Mouse (Mus musculus) kidney, postnatal 0 days (tissue): ENCODE measurements around the gene Slc34a1. TPM values are rescaled to one million over a fixed set of nuclear protein-coding genes. Genes with fewer than 3 reads are reported as not detected.

Experiments
- ATAC-seq: fragments of 200-750 bp; cut with Nextera tagmentation; replicated peaks from 2 replicates; pipeline ENCODE4 v1.8.0; 2017; ENCODE audit warnings: low read depth, moderate number of reproducible peaks, moderate TSS enrichment, moderate library complexity; ENCODE audit not compliant: low FRiP score
- DNase-seq: peaks from one replicate; pipeline ENCODE4 v3.0.0-alpha.2; 2016; ENCODE audit warnings: low spot score
- H3K27ac ChIP-seq: fragments of 300-500 bp; sonication (generic); 2 replicates; pipeline ENCODE4 v1.5.1; 2014; ENCODE audit warnings: mild to moderate bottlenecking
- H3K27me3 ChIP-seq: fragments of 300-500 bp; sonication (generic); 2 replicates; pipeline ENCODE4 v1.6.1; 2014; ENCODE audit warnings: low read length, mixed read lengths; ENCODE audit not compliant: insufficient read depth
- H3K36me3 ChIP-seq: fragments of 300-500 bp; sonication (generic); 2 replicates; pipeline ENCODE4 v1.6.1; 2014; ENCODE audit warnings: low read length, mixed read lengths; ENCODE audit not compliant: insufficient read depth
- H3K4me1 ChIP-seq: fragments of 300-500 bp; sonication (generic); replicated peaks from 2 replicates; pipeline ENCODE4 v1.6.1; 2014; ENCODE audit warnings: antibody characterized with exemption, low read length, mixed read lengths; ENCODE audit not compliant: insufficient read depth
- H3K4me2 ChIP-seq: fragments of 300-500 bp; sonication (generic); 2 replicates; pipeline ENCODE4 v1.6.1; 2014; ENCODE audit warnings: mild to moderate bottlenecking, low read length, moderate library complexity, mixed read lengths
- H3K4me3 ChIP-seq: fragments of 300-500 bp; sonication (generic); replicated peaks from 2 replicates; pipeline ENCODE4 v1.5.1; 2014; ENCODE audit warnings: low read depth, low read length
- H3K9ac ChIP-seq: fragments of 300-500 bp; sonication (generic); 2 replicates; pipeline ENCODE4 v1.6.1; 2014; ENCODE audit warnings: low read depth, low read length
- H3K9me3 ChIP-seq: fragments of 300-500 bp; sonication (generic); replicated peaks from 2 replicates; pipeline ENCODE4 v1.6.1; 2016; ENCODE audit warnings: low read length, inconsistent platforms, mixed read lengths
- CTCF ChIP-seq: IDR thresholded peaks from 2 replicates; pipeline ENCODE4 v1.5.1; 2016; ENCODE audit warnings: antibody characterized with exemption, low read depth, mild to moderate bottlenecking, moderate library complexity
- WGBS: fragments of 180-500 bp; shearing (Covaris S2); extraction: QIAGEN DNeasy Blood & Tissue Kit; methylation state at CpG from one replicate; pipeline ENCODE4 v1.1.7; 2014; 5-methylcytosine and 5-hydroxymethylcytosine counted together
- polyA plus RNA-seq: library from polyadenylated mRNA; unstranded; fragments of >200 nt; fragmentation: Nextera tagmentation; extraction: Ambion mirVana; gene quantifications from 2 replicates; pipeline ENCODE4 v1.2.1, GENCODE M21; 2015

The Slc34a1 gene
- polyA plus RNA-seq, 1 experiment from 2014 or later = 344 TPM

GRCm38 (mm10) chr13:55450511-55450980 is 52.6 kb downstream of the Slc34a1 start:
- H3K9ac ChIP-seq = no peak overlapping the region
- no peak overlapping the region for H3K4me3 ChIP-seq
- no peaks in the 10 kb centered on the region for H3K27me3 ChIP-seq
- 88% methylated on average over 11 of the region's 11 CpGs for WGBS
- ATAC-seq (no peak), DNase-seq (no peak)
- H3K9me3 ChIP-seq = no peaks in the 10 kb centered on the region
- peaks cover 44% of the 10 kb centered on the region for H3K36me3 ChIP-seq
- H3K27ac ChIP-seq = no peak overlapping the region
- H3K4me2 ChIP-seq = no peak overlapping the region
- no peak for TF ChIP-seq CTCF
- H3K4me1 ChIP-seq = peaks cover 9% of the 10 kb centered on the region

GRCm38 (mm10) chr13:55451296-55451695 is 53.3 kb downstream of the Slc34a1 start:
- peaks cover 49% of the 10 kb centered on the region for H3K36me3 ChIP-seq
- TF ChIP-seq CTCF = no peak
- no peak overlapping the region for H3K4me2 ChIP-seq
- no peaks in the 10 kb centered on the region for H3K9me3 ChIP-seq
- H3K4me3 ChIP-seq = no peak overlapping the region
- peaks cover 4% of the 10 kb centered on the region for H3K4me1 ChIP-seq
- no peak for DNase-seq
- WGBS = 90% methylated on average over 10 of the region's 10 CpGs
- no peak overlapping the region for H3K27ac ChIP-seq
- no peak for ATAC-seq
- no peaks in the 10 kb centered on the region for H3K27me3 ChIP-seq
- no peak overlapping the region for H3K9ac ChIP-seq

GRCm38 (mm10) chr13:55451785-55452549 is 54.0 kb downstream of the Slc34a1 start:
- Histone ChIP-seq H3K4me2 (no peak overlapping the region), H3K4me3 (no peak overlapping the region), H3K9me3 (no peaks in the 10 kb centered on the region), H3K9ac (no peak overlapping the region), H3K36me3 (peaks cover 52% of the 10 kb centered on the region), H3K27ac (no peak overlapping the region), H3K27me3 (no peaks in the 10 kb centered on the region), H3K4me1 (no peaks in the 10 kb centered on the region)
- DNase-seq = no peak
- TF ChIP-seq CTCF = no peak
- 90% methylated on average over 16 of the region's 16 CpGs for WGBS
- no peak for ATAC-seq

GRCm38 (mm10) chr13:55462965-55463364 is 65.0 kb downstream of the Slc34a1 start:
- Histone ChIP-seq H3K9me3 (no peaks in the 10 kb centered on the region), H3K4me3 (no peak overlapping the region), H3K4me2 (no peak overlapping the region), H3K36me3 (peaks cover 26% of the 10 kb centered on the region), H3K4me1 (peaks cover 12% of the 10 kb centered on the region; the same call in 1 of the 2 replicates), H3K27me3 (no peaks in the 10 kb centered on the region), H3K27ac (no peak overlapping the region), H3K9ac (no peak overlapping the region)
- TF ChIP-seq CTCF = no peak
- WGBS = 45% methylated on average over 2 of the region's 2 CpGs
- ATAC-seq (no peak), DNase-seq (no peak)

GRCm38 (mm10) chr13:55463399-55464026 is 65.5 kb downstream of the Slc34a1 start:
- Histone ChIP-seq H3K36me3 (peaks cover 22% of the 10 kb centered on the region), H3K27me3 (no peaks in the 10 kb centered on the region), H3K4me2 (peak overlapping the region; percentile 98), H3K4me3 (peak overlapping the region; percentile 59), H3K9ac (peak overlapping the region; percentile 70), H3K27ac (no peak overlapping the region), H3K9me3 (no peaks in the 10 kb centered on the region), H3K4me1 (peaks cover 12% of the 10 kb centered on the region; the same call in 1 of the 2 replicates)
- no peak for TF ChIP-seq CTCF
- DNase-seq (no peak), ATAC-seq (peak; percentile 1; the same call in 1 of the 2 replicates)
- WGBS = 9% methylated on average over 14 of the region's 14 CpGs

- Histone ChIP-seq H3K27ac (no peak within 1 kb of the TSS), H3K9ac (peak within 1 kb of the TSS; percentile 70), H3K9me3 (no peaks in the 10 kb centered on the region), H3K4me1 (peaks cover 12% of the 10 kb centered on the region; the same call in 1 of the 2 replicates), H3K4me3 (peak within 1 kb of the TSS; percentile 59), H3K36me3 (peaks cover 15% of the 10 kb centered on the region), H3K4me2 (peak within 1 kb of the TSS; percentile 98), H3K27me3 (no peaks in the 10 kb centered on the region)
- no peak for TF ChIP-seq CTCF
- peak; percentile 59 for ATAC-seq
- peak; percentile 49 for DNase-seq
- under 1% methylated on average over 75 of the region's 84 CpGs for WGBS
Measured at GRCm38 (mm10) chr13:55464027-55464884, 66.3 kb downstream of the Slc34a1 start, which contains the start of gene Prr7. Prr7 (plus strand) TSS chr13:55464267.
